Mouse (Mus musculus) lung, adult 2 months (tissue): ENCODE results near the gene Cdc26. TPM values are rescaled to one million over a fixed set of nuclear protein-coding genes. Genes with fewer than 3 reads are reported as not detected.

Experiments used
- DNase-seq: peaks from one replicate; pipeline ENCODE4 v3.0.0; 2022
- H3K4me1 ChIP-seq: fragments of 200-500 bp; 2 replicates; pipeline ENCODE4 v1.6.1; 2011; ENCODE audit warnings: low read length; ENCODE audit not compliant: control insufficient read depth, insufficient read depth
- H3K4me3 ChIP-seq: fragments of 200-500 bp; replicated peaks from 2 replicates; pipeline ENCODE3; 2011; ENCODE audit warnings: low read depth, mild to moderate bottlenecking, control low read depth, low read length; ENCODE audit errors: extremely low read depth
- CTCF ChIP-seq: fragments of 200-500 bp; IDR thresholded peaks from 2 replicates; pipeline ENCODE4 v1.5.1; 2011; ENCODE audit warnings: mild to moderate bottlenecking, low read length, control low read depth; ENCODE audit not compliant: insufficient read depth
- POLR2A ChIP-seq: fragments of 200-500 bp; IDR thresholded peaks from 2 replicates; pipeline ENCODE4 v1.6.1; 2011; ENCODE audit warnings: low read depth, mild to moderate bottlenecking, control low read depth, low read length, borderline replicate concordance; ENCODE audit errors: extremely low read depth
- WGBS: fragments of 180-500 bp; shearing (Covaris S2); methylation state at CpG from one replicate; pipeline ENCODE4 v1.1.7; 2018; 5-methylcytosine and 5-hydroxymethylcytosine counted together
- polyA plus RNA-seq: library from polyadenylated mRNA; depleted of rRNA; stranded (reverse); fragments of >200 nt; gene quantifications from 2 replicates; pipeline ENCODE4 v1.2.3, GENCODE M21; 2012; rRNA removed

The Cdc26 gene
- polyA plus RNA-seq = 20.9 and 31.5 TPM in 2 replicates

DNA sequence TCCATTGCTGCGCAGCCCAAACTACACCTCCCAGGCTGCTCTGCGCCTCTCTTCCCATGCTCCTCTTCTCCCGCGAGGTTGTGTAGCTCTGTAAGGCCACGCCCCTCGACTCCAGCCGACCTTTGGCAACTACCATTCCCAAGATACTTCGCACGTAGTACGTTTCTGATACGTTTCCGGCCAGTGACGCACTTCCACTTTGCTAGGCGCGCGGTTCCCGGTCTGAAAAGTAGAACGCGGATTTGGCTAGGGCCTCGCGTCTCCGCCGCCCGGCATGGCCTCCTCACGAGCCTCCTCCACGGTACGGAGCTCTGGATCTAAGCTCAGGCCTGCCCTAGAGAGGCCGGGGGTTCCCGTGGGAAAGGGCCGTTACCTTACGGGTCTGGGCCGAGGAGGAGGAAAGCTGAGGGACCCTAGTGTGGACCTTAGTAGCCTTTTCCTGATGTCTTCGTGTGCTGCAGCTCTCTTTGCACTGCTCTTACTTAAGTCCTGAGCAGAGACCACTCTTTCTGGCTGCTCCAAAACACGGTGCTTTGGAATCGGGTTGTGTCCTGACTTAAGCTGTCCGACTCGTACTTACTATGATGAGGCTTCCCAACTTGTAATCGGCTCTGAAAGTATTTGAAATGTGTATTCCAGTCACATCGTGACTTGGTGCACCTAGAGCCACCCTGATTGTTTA, at the start of gene Cdc26, which contains the start of gene Prpf4:
Gene Cdc26, minus strand, starts transcription at position 42 of the 682 bp plus-strand sequence.
Gene Prpf4, plus strand, starts transcription at position 197 of the 682 bp plus-strand sequence.
- Histone ChIP-seq H3K4me3 (peak within 1 kb of the TSS; percentile 90), H3K4me1 (0 out of 2 replicates have a peak, but pooled peaks cover 2% of the 10 kb centered on the region)
- TF ChIP-seq CTCF = no peak
- TF ChIP-seq POLR2A = peak; percentile 75
- DNase-seq = peak; percentile 95
- WGBS = under 1% methylated on average over 39 of the region's 39 CpGs

DNA sequence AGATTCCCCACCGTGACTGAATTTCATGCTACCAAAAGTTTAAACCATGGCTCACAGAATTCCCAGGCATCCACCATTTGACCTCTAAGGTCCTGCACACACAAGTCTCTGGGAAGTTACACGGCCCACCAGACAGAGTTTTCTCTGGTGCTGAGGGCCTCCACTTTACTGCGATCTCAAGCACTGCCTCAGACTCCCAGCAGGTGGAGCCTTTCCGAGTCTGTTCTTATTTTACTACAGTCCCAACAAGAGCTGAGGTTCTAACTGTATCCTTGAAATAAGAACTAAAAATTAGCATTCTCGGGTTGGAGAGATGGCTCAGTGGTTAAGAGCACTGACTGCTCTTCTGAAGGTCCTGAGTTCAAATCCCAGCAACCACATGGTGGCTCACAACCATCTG, 46.6 kb upstream of the Cdc26 start:
- no peaks in the 10 kb centered on the region for H3K4me1 ChIP-seq
- peak; percentile 37 for DNase-seq
- TF ChIP-seq CTCF = peak; percentile 68
- TF ChIP-seq POLR2A = no peak
- no peak overlapping the region for H3K4me3 ChIP-seq
- 33% methylated on average over 5 of the region's 5 CpGs for WGBS

DNA sequence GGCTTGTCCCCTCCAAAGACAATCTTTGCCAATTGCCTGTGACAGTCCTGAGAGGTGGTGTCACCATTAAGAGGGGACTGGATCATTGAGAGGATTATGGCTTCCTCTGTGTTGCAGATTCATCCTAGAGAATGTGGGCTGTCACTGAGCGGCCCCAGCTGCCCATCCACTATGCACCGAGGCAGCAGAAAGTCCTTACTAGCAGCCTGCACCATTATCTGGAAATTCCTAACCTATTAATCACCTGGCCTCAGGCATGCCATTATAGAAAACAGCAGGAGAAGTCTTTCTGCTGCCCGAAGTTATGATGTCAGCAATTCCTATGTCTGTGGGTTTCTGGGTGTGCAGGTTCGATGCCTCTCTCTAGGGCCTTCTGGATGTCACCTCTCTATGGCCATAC, 32.5 kb upstream of the Cdc26 start:
- 63% methylated on average over 4 of the region's 4 CpGs for WGBS
- TF ChIP-seq POLR2A (no peak), CTCF (no peak)
- no peaks in the 10 kb centered on the region for H3K4me1 ChIP-seq

DNA sequence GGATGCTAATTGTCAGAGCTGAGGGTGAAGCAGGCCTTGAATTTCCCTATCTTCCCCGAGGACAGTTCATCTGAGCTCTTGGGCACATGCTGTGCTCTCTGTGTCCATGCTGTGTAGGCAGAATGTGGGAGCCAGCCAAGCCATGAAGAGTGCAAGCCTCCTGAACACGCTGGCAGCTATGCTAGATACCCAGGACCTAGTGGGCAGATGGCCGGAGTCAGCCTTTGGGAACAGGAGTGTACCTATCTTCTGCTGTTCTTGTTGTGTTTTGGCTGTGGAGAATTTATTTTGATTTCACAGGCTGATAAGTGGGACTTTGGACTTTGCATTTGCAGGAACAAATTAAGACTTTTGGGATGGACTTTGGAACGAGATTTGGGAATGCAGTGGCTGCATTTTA, 32.1 kb upstream of the Cdc26 start:
- TF ChIP-seq POLR2A (no peak), CTCF (no peak)
- DNase-seq = no peak
- Histone ChIP-seq H3K4me3 (no peak overlapping the region), H3K4me1 (no peaks in the 10 kb centered on the region)
- WGBS = 78% methylated on average over 4 of the region's 4 CpGs

More for the DNA sequence above, 32.5 kb upstream of the Cdc26 start:
- no peak for DNase-seq
- H3K4me3 ChIP-seq = no peak overlapping the region

DNA sequence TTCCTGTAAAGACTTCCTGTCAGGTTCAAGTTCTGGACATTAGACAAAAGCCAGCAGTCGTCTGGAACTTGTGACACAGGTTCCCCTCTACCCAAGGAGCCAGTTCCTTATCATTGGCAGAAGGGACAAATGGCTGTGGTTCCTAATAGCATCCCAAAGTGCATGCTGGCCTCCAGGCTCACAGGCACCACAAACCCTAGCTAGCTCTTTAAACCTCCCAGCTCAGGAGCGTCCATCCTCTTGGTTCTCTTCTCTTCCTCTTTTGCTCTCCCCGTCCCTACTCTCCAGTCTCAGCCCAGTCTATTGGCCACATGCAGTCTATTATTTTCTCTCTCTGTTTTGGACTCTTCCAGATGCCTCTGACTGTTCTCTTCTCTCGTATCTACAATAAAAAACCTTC, 31.4 kb upstream of the Cdc26 start:
- TF ChIP-seq POLR2A = no peak
- no peak for TF ChIP-seq CTCF
- DNase-seq = no peak
- no peak overlapping the region for H3K4me3 ChIP-seq
- WGBS = 56% methylated on average over 4 of the region's 4 CpGs
- no peaks in the 10 kb centered on the region for H3K4me1 ChIP-seq

DNA sequence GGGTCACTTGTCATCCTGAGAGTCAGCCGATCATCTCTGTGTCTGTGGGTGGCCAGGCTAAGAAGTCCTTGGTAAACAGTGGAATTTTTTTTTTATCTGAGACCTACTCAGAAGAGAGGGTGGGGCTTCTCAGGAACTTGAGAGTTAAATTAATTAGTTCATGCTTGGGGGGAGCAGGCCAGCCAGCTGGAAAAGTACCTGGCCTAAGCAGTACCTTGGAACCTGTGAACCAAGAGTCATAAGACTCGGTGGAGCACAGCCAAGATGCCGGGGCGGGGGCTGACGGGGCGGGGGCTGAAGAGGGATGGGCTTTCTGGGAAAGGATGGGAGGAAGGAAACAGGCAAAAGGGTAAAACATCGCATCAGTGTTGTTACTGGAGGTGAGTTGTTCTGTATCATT, 29.4 kb upstream of the Cdc26 start:
- DNase-seq = no peak
- TF ChIP-seq CTCF = no peak
- no peak for TF ChIP-seq POLR2A
- no peaks in the 10 kb centered on the region for H3K4me1 ChIP-seq
- WGBS = 67% methylated on average over 7 of the region's 7 CpGs
- H3K4me3 ChIP-seq = no peak overlapping the region

DNA sequence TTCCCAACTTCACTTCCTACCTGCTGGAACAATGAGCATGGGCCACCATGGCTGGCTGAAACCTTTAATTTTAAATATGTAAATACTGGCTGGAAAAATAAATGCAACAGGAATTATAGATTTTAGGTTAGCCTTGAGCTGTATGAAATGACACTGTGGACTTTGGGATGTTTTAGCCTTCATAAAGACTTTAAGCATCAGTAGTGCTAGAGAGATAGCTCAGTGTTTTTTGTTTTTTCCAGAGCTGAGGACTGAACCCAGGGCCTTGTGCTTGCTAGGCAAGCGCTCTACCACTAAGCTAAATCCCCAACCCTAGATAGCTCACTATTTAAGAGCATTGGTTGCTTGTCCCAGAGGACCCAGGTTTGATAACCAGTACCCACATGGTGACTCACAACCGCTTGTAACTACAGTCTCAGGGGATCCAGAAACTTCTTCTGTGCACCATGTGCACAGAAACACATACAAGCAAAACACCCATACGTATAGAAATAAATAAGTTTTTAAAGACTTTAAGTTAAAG, 28.9 kb upstream of the Cdc26 start:
- no peaks in the 10 kb centered on the region for H3K4me1 ChIP-seq
- H3K4me3 ChIP-seq = no peak overlapping the region
- WGBS = 93% methylated on average over 3 of the region's 3 CpGs
- TF ChIP-seq POLR2A = no peak
- TF ChIP-seq CTCF = no peak
- DNase-seq = no peak

DNA sequence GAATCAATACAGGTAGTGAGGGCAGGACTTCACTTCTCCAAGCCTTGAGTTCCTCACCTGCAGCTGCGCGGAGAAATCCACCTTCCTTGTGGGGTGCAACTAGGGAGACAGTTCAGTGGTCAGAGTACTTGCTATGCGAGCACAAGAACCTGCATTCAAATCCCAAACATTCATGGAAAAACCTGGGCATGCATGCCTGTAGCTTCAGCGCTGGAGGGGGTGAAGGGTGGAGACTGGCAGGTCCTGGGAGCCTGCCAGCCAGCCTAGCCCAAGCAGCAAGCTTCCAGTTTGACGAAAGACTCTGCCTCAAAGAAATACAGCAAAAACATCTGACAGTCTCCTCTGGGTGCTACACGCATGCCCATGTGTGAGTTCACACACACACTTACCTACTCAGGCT, 26.6 kb upstream of the Cdc26 start, which contains the start of gene Rnf183:
Gene Rnf183, minus strand, starts transcription at position 172 of the 400 bp plus-strand sequence.
- no peaks in the 10 kb centered on the region for H3K4me1 ChIP-seq
- H3K4me3 ChIP-seq = no peak within 1 kb of the TSS
- TF ChIP-seq CTCF = no peak
- TF ChIP-seq POLR2A = no peak
- DNase-seq = no peak
- WGBS = 82% methylated on average over 6 of the region's 6 CpGs

DNA sequence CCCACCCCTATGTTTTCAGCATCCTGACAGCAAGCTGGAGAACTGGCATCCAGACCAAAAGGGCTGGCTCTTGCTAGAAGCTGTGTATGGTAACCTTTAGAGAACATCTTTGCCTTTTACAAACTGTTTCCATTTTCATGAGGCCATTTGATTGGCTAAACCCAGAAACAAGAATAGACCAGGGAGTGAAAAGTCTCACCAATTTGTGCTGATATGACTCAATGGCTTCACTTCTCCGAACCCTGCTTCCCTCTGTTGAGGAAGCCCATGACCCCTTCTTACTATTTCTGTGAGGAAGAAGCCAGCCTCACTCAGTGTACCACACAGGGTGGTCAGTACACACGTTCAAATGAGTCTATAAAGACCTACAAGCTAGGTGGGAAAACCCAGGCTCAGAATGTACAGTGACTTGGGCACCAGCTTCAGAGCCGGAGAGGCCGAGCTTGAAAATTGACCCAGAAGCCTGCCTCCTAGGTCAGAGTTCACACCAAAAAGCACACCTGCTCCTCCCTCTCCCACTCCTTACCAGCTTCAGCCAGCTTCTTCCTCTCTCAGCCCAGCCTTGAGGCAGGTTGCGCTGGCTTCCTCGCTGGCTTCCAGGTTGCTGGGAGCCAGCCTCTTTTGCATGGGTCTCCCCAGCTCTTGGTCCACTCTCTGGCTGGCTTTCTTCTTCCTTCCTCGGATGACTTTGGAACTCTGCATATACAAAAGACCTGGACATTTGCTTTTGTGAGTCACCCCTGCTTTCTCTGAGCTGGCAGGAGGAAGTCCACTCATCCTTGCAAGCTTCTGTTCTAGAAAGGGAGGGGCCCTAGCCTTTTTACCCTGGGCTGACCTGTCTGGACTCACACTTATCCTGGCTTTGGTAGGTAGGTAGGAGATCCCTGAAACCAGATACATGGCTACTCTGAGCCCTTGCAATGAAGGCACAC, 25.8 kb upstream of the Cdc26 start:
- DNase-seq = no peak
- 66% methylated on average over 7 of the region's 7 CpGs for WGBS
- Histone ChIP-seq H3K4me3 (no peak overlapping the region), H3K4me1 (no peaks in the 10 kb centered on the region)
- TF ChIP-seq CTCF (no peak), POLR2A (no peak)
